Mouse (Mus musculus) B cell, adult 62 days (primary cell): ENCODE data around the gene Coch. TPM values are rescaled to one million over a fixed set of nuclear protein-coding genes. Genes with fewer than 3 reads are reported as not detected.

Experiments
- total RNA-seq: library from RNA; stranded (reverse); gene quantifications from 4 replicates; pipeline ENCODE4 v1.2.4, GENCODE M21; 2023

Gene Coch
- total RNA-seq, result 0.30 to 0.53 TPM (median 0.40 TPM) in 4 replicates

GRCm38 (mm10) chr12:51593229-51594029 is at the start of gene Coch:
Gene Coch (plus strand): TSS chr12:51593341.

Other genes with a start within 250 kb of the Coch start
- gene G2e3, start 245.3 kb upstream of the Coch start, total RNA-seq, result 8.3 to 12.3 TPM (median 10.6 TPM) in 4 replicates
- gene Scfd1, start 215.8 kb upstream of the Coch start, total RNA-seq, result 54.6 to 59.6 TPM (median 58.2 TPM) in 4 replicates
- gene Ap4s1, start 97.7 kb downstream of the Coch start, total RNA-seq, result 19.0 to 21.6 TPM (median 19.3 TPM) in 4 replicates
- 56.6 to 57.7 TPM (median 57.1 TPM) in 4 replicates for gene Strn3, start 98.6 kb downstream of the Coch start, total RNA-seq
- 115 to 126 TPM (median 122 TPM) in 4 replicates for gene Hectd1, start 236.2 kb downstream of the Coch start, total RNA-seq